Mouse (Mus musculus) midbrain, embryonic 14.5 days (tissue): ENCODE measurements at regions not wholly inside any gene's neighbourhood (a gene's known extent, or its start where the extent isn't known, plus 50 kb on each side); places are given as distances from the start of the nearest gene placed in this dataset.
A peak's percentile ranks its signal among the peaks of the same experiment; 100 is the strongest.

ENCODE experiments used
- ATAC-seq: fragments of 200-750 bp; cut with Nextera tagmentation; 2 replicates; pipeline ENCODE4 v1.8.0; 2017; ENCODE audit warnings: moderate number of reproducible peaks, moderate library complexity; ENCODE audit not compliant: low FRiP score, low TSS enrichment
- DNase-seq: peaks from one replicate; pipeline ENCODE4 v3.0.0-alpha.2; 2015
- H3K27ac ChIP-seq: fragments of 300-500 bp; sonication (generic); replicated peaks from 2 replicates; pipeline ENCODE4 v1.5.1; 2014; ENCODE audit warnings: mild to moderate bottlenecking, low read depth, low read length, moderate library complexity
- H3K27me3 ChIP-seq: fragments of 300-500 bp; sonication (generic); 2 replicates; pipeline ENCODE4 v1.6.1; 2014; ENCODE audit warnings: low read length, control low read depth, mixed read lengths; ENCODE audit not compliant: control insufficient read depth, insufficient read depth
- H3K36me3 ChIP-seq: fragments of 300-500 bp; sonication (generic); 2 replicates; pipeline ENCODE4 v1.6.1; 2014; ENCODE audit warnings: low read length, control low read depth; ENCODE audit not compliant: control insufficient read depth, insufficient read depth
- H3K4me1 ChIP-seq: fragments of 300-500 bp; sonication (generic); 2 replicates; pipeline ENCODE4 v1.6.1; 2014; ENCODE audit warnings: mild to moderate bottlenecking, antibody characterized with exemption, low read length, control low read depth; ENCODE audit not compliant: control insufficient read depth, insufficient read depth
- H3K4me2 ChIP-seq: fragments of 300-500 bp; sonication (generic); 2 replicates; pipeline ENCODE4 v1.6.1; 2014; ENCODE audit warnings: mild to moderate bottlenecking, low read length, moderate library complexity
- H3K4me3 ChIP-seq: fragments of 300-500 bp; sonication (generic); replicated peaks from 2 replicates; pipeline ENCODE4 v1.5.1; 2014; ENCODE audit warnings: low read depth, low read length
- H3K9ac ChIP-seq: fragments of 300-500 bp; sonication (generic); replicated peaks from 2 replicates; pipeline ENCODE4 v1.6.1; 2014; ENCODE audit warnings: mild to moderate bottlenecking, low read length, moderate library complexity
- H3K9me3 ChIP-seq: fragments of 300-500 bp; sonication (generic); 2 replicates; pipeline ENCODE4 v1.6.1; 2016; ENCODE audit warnings: low read length, control low read depth, mixed read lengths; ENCODE audit not compliant: control insufficient read depth
- WGBS: fragments of 180-500 bp; shearing (Covaris S2); extraction: QIAGEN DNeasy Blood & Tissue Kit; methylation state at CpG from one replicate; pipeline ENCODE4 v1.1.7; 2014; 5-methylcytosine and 5-hydroxymethylcytosine counted together

- WGBS, result 5% methylated on average over 8 of the region's 8 CpGs
- no peak overlapping the region for H3K27ac ChIP-seq
- peaks cover 6% of the 10 kb centered on the region; the same call in 1 of the 2 replicates for H3K9me3 ChIP-seq
- DNase-seq (peak; percentile 92), ATAC-seq (no peak)
- no peak overlapping the region for H3K4me3 ChIP-seq
- H3K4me1 ChIP-seq, result no peaks in the 10 kb centered on the region
- H3K9ac ChIP-seq, result no peak overlapping the region
- no peaks in the 10 kb centered on the region for H3K27me3 ChIP-seq
- H3K36me3 ChIP-seq, result no peaks in the 10 kb centered on the region
- H3K4me2 ChIP-seq, result peak overlapping the region; percentile 14; the same call in 1 of the 2 replicates
Observed at GRCm38 (mm10) chr5:75862630-75862991, 115.6 kb downstream of the Kdr start.

- no peak overlapping the region for H3K27ac ChIP-seq
- H3K36me3 ChIP-seq, result no peaks in the 10 kb centered on the region
- peak; percentile 18 for DNase-seq
- no peaks in the 10 kb centered on the region for H3K27me3 ChIP-seq
- H3K9ac ChIP-seq, result no peak overlapping the region
- no peaks in the 10 kb centered on the region for H3K4me1 ChIP-seq
- 9% methylated on average over 8 of the region's 8 CpGs for WGBS
- peaks cover 6% of the 10 kb centered on the region; the same call in 1 of the 2 replicates for H3K9me3 ChIP-seq
- H3K4me2 ChIP-seq, result peak overlapping the region; percentile 14; the same call in 1 of the 2 replicates
- no peak overlapping the region for H3K4me3 ChIP-seq
- no peak for ATAC-seq
Observed at GRCm38 (mm10) chr5:75861916-75862629, 116.2 kb downstream of the Kdr start.

GRCm38 (mm10) chr5:75859316-75859836 is 118.9 kb downstream of the Kdr start:
- no peak for ATAC-seq
- no peaks in the 10 kb centered on the region for H3K9me3 ChIP-seq
- H3K4me1 ChIP-seq, result no peaks in the 10 kb centered on the region
- H3K27me3 ChIP-seq, result no peaks in the 10 kb centered on the region; the same call in 1 of the 2 replicates
- WGBS, result 94% methylated on average over 8 of the region's 8 CpGs
- no peak overlapping the region for H3K9ac ChIP-seq
- H3K4me2 ChIP-seq, result no peak overlapping the region
- no peaks in the 10 kb centered on the region for H3K36me3 ChIP-seq
- DNase-seq, result no peak
- H3K4me3 ChIP-seq, result no peak overlapping the region
- H3K27ac ChIP-seq, result no peak overlapping the region

GRCm38 (mm10) chr5:75850855-75851254 is 127.4 kb downstream of the Kdr start:
- ATAC-seq (no peak), DNase-seq (no peak)
- 90% methylated on average over 4 of the region's 4 CpGs for WGBS
- Histone ChIP-seq H3K4me1 (peaks cover 12% of the 10 kb centered on the region), H3K4me3 (no peak overlapping the region), H3K36me3 (no peaks in the 10 kb centered on the region), H3K27me3 (no peaks in the 10 kb centered on the region; the same call in 1 of the 2 replicates), H3K9ac (no peak overlapping the region), H3K4me2 (no peak overlapping the region), H3K27ac (no peak overlapping the region), H3K9me3 (no peaks in the 10 kb centered on the region)

- no peaks in the 10 kb centered on the region for H3K36me3 ChIP-seq
Observed at GRCm38 (mm10) chr5:75847966-75848365, 130.3 kb downstream of the Kdr start.

GRCm38 (mm10) chr5:75847341-75847740 is 130.9 kb downstream of the Kdr start:
- no peaks in the 10 kb centered on the region for H3K27me3 ChIP-seq
- ATAC-seq (no peak), DNase-seq (no peak)
- no peak overlapping the region for H3K4me3 ChIP-seq
- no peak overlapping the region for H3K9ac ChIP-seq
- 82% methylated on average over 3 of the region's 3 CpGs for WGBS
- H3K27ac ChIP-seq, result no peak overlapping the region
- no peaks in the 10 kb centered on the region for H3K36me3 ChIP-seq
- no peak overlapping the region for H3K4me2 ChIP-seq
- no peaks in the 10 kb centered on the region for H3K9me3 ChIP-seq
- peaks cover 15% of the 10 kb centered on the region for H3K4me1 ChIP-seq

More at GRCm38 (mm10) chr5:75847966-75848365, 130.3 kb downstream of the Kdr start:
- Histone ChIP-seq H3K27ac (no peak overlapping the region), H3K9me3 (no peaks in the 10 kb centered on the region), H3K27me3 (no peaks in the 10 kb centered on the region), H3K9ac (no peak overlapping the region), H3K4me3 (no peak overlapping the region), H3K4me2 (no peak overlapping the region), H3K4me1 (peaks cover 15% of the 10 kb centered on the region)
- DNase-seq (no peak), ATAC-seq (no peak)
- WGBS, result 91% methylated on average over 6 of the region's 6 CpGs

GRCm38 (mm10) chr5:75846016-75846415 is 132.2 kb downstream of the Kdr start:
- WGBS, result 16% methylated on average over 3 of the region's 3 CpGs
- H3K4me2 ChIP-seq, result no peak overlapping the region
- no peak overlapping the region for H3K9ac ChIP-seq
- no peaks in the 10 kb centered on the region for H3K36me3 ChIP-seq
- ATAC-seq (no peak), DNase-seq (peak; percentile 54)
- no peaks in the 10 kb centered on the region for H3K27me3 ChIP-seq
- no peak overlapping the region for H3K4me3 ChIP-seq
- H3K27ac ChIP-seq, result no peak overlapping the region
- H3K9me3 ChIP-seq, result no peaks in the 10 kb centered on the region
- peaks cover 15% of the 10 kb centered on the region for H3K4me1 ChIP-seq

- Histone ChIP-seq H3K27ac (no peak overlapping the region), H3K9me3 (no peaks in the 10 kb centered on the region), H3K27me3 (no peaks in the 10 kb centered on the region), H3K4me3 (no peak overlapping the region), H3K9ac (no peak overlapping the region), H3K4me1 (peaks cover 10% of the 10 kb centered on the region; the same call in 1 of the 2 replicates), H3K4me2 (no peak overlapping the region), H3K36me3 (no peaks in the 10 kb centered on the region)
- ATAC-seq (no peak), DNase-seq (no peak)
- WGBS, result 72% methylated on average over 3 of the region's 3 CpGs
Observed at GRCm38 (mm10) chr5:75843807-75844206, 134.5 kb downstream of the Kdr start.

- H3K36me3 ChIP-seq, result no peaks in the 10 kb centered on the region
- no peak overlapping the region for H3K9ac ChIP-seq
- no peaks in the 10 kb centered on the region for H3K9me3 ChIP-seq
- WGBS, result 96% methylated on average over 7 of the region's 7 CpGs
- H3K4me3 ChIP-seq, result no peak overlapping the region
- no peak overlapping the region for H3K27ac ChIP-seq
- ATAC-seq (no peak), DNase-seq (no peak)
- H3K4me2 ChIP-seq, result no peak overlapping the region
- H3K27me3 ChIP-seq, result no peaks in the 10 kb centered on the region
- H3K4me1 ChIP-seq, result no peaks in the 10 kb centered on the region
Observed at GRCm38 (mm10) chr5:75840421-75840820, 137.8 kb downstream of the Kdr start.
